Mouse (Mus musculus) midbrain, postnatal 0 days (tissue): ENCODE measurements around the gene Gm10337. TPM values are rescaled to one million over a fixed set of nuclear protein-coding genes. Genes with fewer than 3 reads are reported as not detected.

ENCODE experiments used
- ATAC-seq: fragments of 200-750 bp; cut with Nextera tagmentation; 2 replicates; pipeline ENCODE4 v1.8.0; 2017; ENCODE audit warnings: moderate number of reproducible peaks, mild to moderate bottlenecking, moderate TSS enrichment, moderate library complexity; ENCODE audit not compliant: low FRiP score
- DNase-seq: peaks from one replicate; pipeline ENCODE4 v3.0.0-alpha.2; 2015; ENCODE audit warnings: low spot score
- H3K27ac ChIP-seq: fragments of 300-500 bp; sonication (generic); 2 replicates; pipeline ENCODE4 v1.5.1; 2014; ENCODE audit warnings: low read depth, mild to moderate bottlenecking, low read length, mixed read lengths
- H3K27me3 ChIP-seq: fragments of 300-500 bp; sonication (generic); 2 replicates; pipeline ENCODE4 v1.6.1; 2014; ENCODE audit warnings: low read length, control low read depth, mixed read lengths; ENCODE audit not compliant: insufficient read depth
- H3K36me3 ChIP-seq: fragments of 300-500 bp; sonication (generic); 2 replicates; pipeline ENCODE4 v1.6.1; 2014; ENCODE audit warnings: low read length, control low read depth, mixed read lengths; ENCODE audit not compliant: insufficient read depth
- H3K4me1 ChIP-seq: fragments of 300-500 bp; sonication (generic); 2 replicates; pipeline ENCODE4 v1.6.1; 2014; ENCODE audit warnings: mild to moderate bottlenecking, control low read depth, antibody characterized with exemption, low read length, mixed read lengths; ENCODE audit not compliant: insufficient read depth
- H3K4me2 ChIP-seq: fragments of 300-500 bp; sonication (generic); 2 replicates; pipeline ENCODE4 v1.6.1; 2014; ENCODE audit warnings: low read depth, mild to moderate bottlenecking, low read length, mixed read lengths; ENCODE audit not compliant: poor library complexity, severe bottlenecking
- H3K4me3 ChIP-seq: fragments of 300-500 bp; sonication (generic); 2 replicates; pipeline ENCODE4 v1.5.1; 2014; ENCODE audit warnings: low read depth, mild to moderate bottlenecking, low read length, moderate library complexity
- H3K9ac ChIP-seq: fragments of 300-500 bp; sonication (generic); replicated peaks from 2 replicates; pipeline ENCODE4 v1.6.1; 2014; ENCODE audit warnings: mild to moderate bottlenecking, low read length, moderate library complexity, mixed read lengths; ENCODE audit not compliant: poor library complexity, severe bottlenecking
- H3K9me3 ChIP-seq: fragments of 300-500 bp; sonication (generic); 2 replicates; pipeline ENCODE4 v1.6.1; 2016; ENCODE audit warnings: low read length, control low read depth
- CTCF ChIP-seq: IDR thresholded peaks from 2 replicates; pipeline ENCODE4 v1.5.1; 2016; ENCODE audit warnings: antibody characterized with exemption, mild to moderate bottlenecking
- WGBS: fragments of 180-500 bp; shearing (Covaris S2); extraction: QIAGEN DNeasy Blood & Tissue Kit; methylation state at CpG from one replicate; pipeline ENCODE4 v1.1.7; 2014; 5-methylcytosine and 5-hydroxymethylcytosine counted together
- polyA plus RNA-seq: library from polyadenylated mRNA; unstranded; fragments of >200 nt; fragmentation: Nextera tagmentation; extraction: Ambion mirVana; gene quantifications from 2 replicates; pipeline ENCODE4 v1.2.1, GENCODE M21; 2015
- total RNA-seq: library from RNA; depleted of rRNA; stranded (reverse); fragments of >200 nt; gene quantifications from 2 replicates; pipeline ENCODE4 v1.2.3, GENCODE M21; 2014

Gm10337 gene
- total and polyA plus RNA-seq, 2 experiments from 2014 or later: 18.2 TPM; not detected in 1

DNA sequence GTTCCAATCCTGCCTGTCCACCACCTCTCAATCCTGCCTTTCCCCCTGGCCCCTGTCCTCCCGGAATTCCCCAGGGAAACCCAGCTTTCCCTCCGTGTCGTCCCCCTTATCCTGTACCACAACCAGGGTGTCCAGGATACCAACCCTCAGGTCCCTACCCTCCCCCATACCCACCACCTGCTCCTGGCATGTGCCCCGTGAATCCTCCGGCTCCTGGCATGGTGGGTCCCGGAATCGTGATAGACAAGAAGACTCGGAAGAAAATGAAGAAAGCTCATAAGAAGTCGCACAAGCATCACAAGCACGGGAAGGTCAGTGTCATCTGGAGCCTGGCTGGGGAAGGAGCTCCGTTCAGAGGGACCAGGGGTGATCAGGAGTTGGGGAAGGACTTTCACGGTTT lies 43.1 kb upstream of the Gm10337 start:
- DNase-seq (no peak), ATAC-seq (no peak)
- 0 out of 2 replicates have a peak, but pooled peaks cover 2% of the 10 kb centered on the region for H3K36me3 ChIP-seq
- H3K4me3 ChIP-seq: no peak overlapping the region
- H3K27me3 ChIP-seq: no peaks in the 10 kb centered on the region
- no peak overlapping the region for H3K4me2 ChIP-seq
- WGBS: 81% methylated on average over 12 of the region's 12 CpGs
- no peaks in the 10 kb centered on the region for H3K9me3 ChIP-seq
- no peak overlapping the region for H3K9ac ChIP-seq
- no peak overlapping the region for H3K27ac ChIP-seq
- TF ChIP-seq CTCF: no peak
- H3K4me1 ChIP-seq: no peaks in the 10 kb centered on the region

DNA sequence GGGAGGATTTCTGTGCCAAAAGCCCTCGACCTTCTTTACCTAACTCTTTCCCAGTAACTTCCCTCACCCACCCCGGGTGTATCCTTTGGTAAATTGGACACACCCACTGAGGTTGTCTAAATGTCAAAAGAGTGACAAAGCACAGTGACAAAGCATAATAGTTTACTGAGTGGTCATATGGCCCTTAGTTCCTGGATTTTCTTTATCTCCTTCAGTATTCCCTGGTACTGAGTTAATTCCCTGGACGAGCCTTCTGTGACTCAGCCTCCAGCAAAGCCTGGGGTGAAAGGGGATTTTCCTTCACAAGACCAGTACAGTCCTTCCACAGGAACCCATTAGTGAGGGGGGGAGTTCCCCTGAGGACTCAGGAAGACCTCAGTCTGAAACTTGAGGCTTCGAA lies 42.6 kb upstream of the Gm10337 start:
- Histone ChIP-seq H3K9ac (no peak overlapping the region), H3K9me3 (no peaks in the 10 kb centered on the region), H3K4me1 (no peaks in the 10 kb centered on the region), H3K4me2 (no peak overlapping the region), H3K27me3 (no peaks in the 10 kb centered on the region), H3K36me3 (0 out of 2 replicates have a peak, but pooled peaks cover 2% of the 10 kb centered on the region), H3K4me3 (no peak overlapping the region), H3K27ac (no peak overlapping the region)
- ATAC-seq (no peak), DNase-seq (no peak)
- 69% methylated on average over 4 of the region's 4 CpGs for WGBS
- TF ChIP-seq CTCF: no peak

DNA sequence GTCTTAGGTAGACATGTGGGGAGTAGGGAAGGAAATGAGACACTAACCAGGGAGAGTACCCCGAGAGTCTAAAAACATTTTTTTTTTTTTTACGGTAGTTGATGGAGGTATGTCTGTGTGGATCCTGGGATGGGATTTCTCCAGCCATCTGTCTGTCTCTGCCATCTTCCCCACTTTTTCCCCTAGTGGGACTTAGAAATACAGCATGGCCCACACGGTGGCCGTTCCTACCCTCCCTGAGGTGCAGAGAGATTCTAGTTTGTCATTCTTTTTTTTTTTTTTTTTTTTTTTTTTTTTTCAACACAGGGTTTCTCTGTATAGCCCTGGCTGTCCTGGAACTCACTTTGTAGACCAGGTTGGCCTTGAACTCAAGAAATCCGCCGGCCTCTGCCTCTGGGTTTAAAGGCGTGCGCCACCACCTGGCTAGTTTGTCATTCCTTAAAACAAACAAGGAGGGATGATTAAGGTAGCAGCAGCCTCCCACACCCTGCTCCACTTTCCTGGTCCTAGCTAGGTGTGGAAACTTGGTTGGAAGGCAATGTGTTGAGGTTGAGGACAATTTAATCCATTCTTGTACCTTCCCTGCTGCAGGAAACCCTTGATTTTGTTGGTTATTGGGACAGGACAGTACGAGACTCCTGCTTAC lies 42.0 kb upstream of the Gm10337 start:
- Histone ChIP-seq H3K9ac (no peak overlapping the region), H3K27me3 (no peaks in the 10 kb centered on the region), H3K4me2 (no peak overlapping the region), H3K9me3 (no peaks in the 10 kb centered on the region), H3K4me3 (no peak overlapping the region), H3K27ac (no peak overlapping the region), H3K36me3 (0 out of 2 replicates have a peak, but pooled peaks cover 2% of the 10 kb centered on the region), H3K4me1 (no peaks in the 10 kb centered on the region)
- no peak for ATAC-seq
- WGBS: 85% methylated on average over 9 of the region's 9 CpGs
- TF ChIP-seq CTCF: no peak
- no peak for DNase-seq

GRCm38 (mm10) chr15:102463666-102464065 lies 39.9 kb upstream of the Gm10337 start:
- ATAC-seq: no peak
- H3K4me3 ChIP-seq: no peak overlapping the region
- no peaks in the 10 kb centered on the region for H3K9me3 ChIP-seq
- 0 out of 2 replicates have a peak, but pooled peaks cover 2% of the 10 kb centered on the region for H3K36me3 ChIP-seq
- H3K27ac ChIP-seq: no peak overlapping the region
- peak; percentile 56 for TF ChIP-seq CTCF
- H3K9ac ChIP-seq: no peak overlapping the region
- no peaks in the 10 kb centered on the region for H3K27me3 ChIP-seq
- no peak overlapping the region for H3K4me2 ChIP-seq
- no peaks in the 10 kb centered on the region for H3K4me1 ChIP-seq
- DNase-seq: no peak

- H3K9ac ChIP-seq: no peak overlapping the region
- H3K4me1 ChIP-seq: no peaks in the 10 kb centered on the region
- DNase-seq (no peak), ATAC-seq (no peak)
- TF ChIP-seq CTCF: 0 out of 2 replicates have a peak, but pooled peaks have one; percentile 7
- no peaks in the 10 kb centered on the region for H3K36me3 ChIP-seq
- no peak overlapping the region for H3K27ac ChIP-seq
- no peaks in the 10 kb centered on the region for H3K9me3 ChIP-seq
- H3K4me2 ChIP-seq: no peak overlapping the region
- 96% methylated on average over 9 of the region's 9 CpGs for WGBS
- no peak overlapping the region for H3K4me3 ChIP-seq
- H3K27me3 ChIP-seq: no peaks in the 10 kb centered on the region
Observed at GRCm38 (mm10) chr15:102468675-102469370, 34.7 kb upstream of the Gm10337 start.

- peak within 1 kb of the TSS; percentile 87 for H3K9ac ChIP-seq
- ATAC-seq: peak; percentile 99
- H3K9me3 ChIP-seq: no peaks in the 10 kb centered on the region
- TF ChIP-seq CTCF: peak; percentile 95
- H3K27me3 ChIP-seq: no peaks in the 10 kb centered on the region
- peak within 1 kb of the TSS; percentile 98 for H3K27ac ChIP-seq
- H3K4me1 ChIP-seq: no peaks in the 10 kb centered on the region
- DNase-seq: peak; percentile 99
- 0 out of 2 replicates have a peak, but pooled peaks cover 3% of the 10 kb centered on the region for H3K36me3 ChIP-seq
- peak within 1 kb of the TSS; percentile 56 for H3K4me2 ChIP-seq
- H3K4me3 ChIP-seq: peak within 1 kb of the TSS; percentile 87
- WGBS: under 1% methylated on average over 33 of the region's 40 CpGs
Observed at GRCm38 (mm10) chr15:102470183-102470604, 33.3 kb upstream of the Gm10337 start, which contains the start of gene Pcbp2. Gene Pcbp2 (plus strand): TSS chr15:102470539.
